Mouse (Mus musculus) forebrain, embryonic 16.5 days (tissue): ENCODE results near the gene Nkx1-2. TPM values are rescaled to one million over a fixed set of nuclear protein-coding genes. Genes with fewer than 3 reads are reported as not detected.
A peak's percentile ranks its signal among the peaks of the same experiment; 100 is the strongest.

Source experiments
- ATAC-seq: fragments of 200-750 bp; cut with Nextera tagmentation; 2 replicates; pipeline ENCODE4 v1.8.0; 2017; ENCODE audit warnings: mild to moderate bottlenecking, moderate library complexity
- H3K27ac ChIP-seq: fragments of 300-500 bp; sonication (generic); 2 replicates; pipeline ENCODE4 v1.5.1; 2014; ENCODE audit warnings: low read length, control low read depth
- H3K27me3 ChIP-seq: fragments of 300-500 bp; sonication (generic); replicated peaks from 2 replicates; pipeline ENCODE4 v1.6.1; 2014; ENCODE audit warnings: low read length; ENCODE audit not compliant: control insufficient read depth, insufficient read depth
- H3K36me3 ChIP-seq: fragments of 300-500 bp; sonication (generic); 2 replicates; pipeline ENCODE4 v1.6.1; 2014; ENCODE audit not compliant: control insufficient read depth, insufficient read depth
- H3K4me1 ChIP-seq: fragments of 300-500 bp; sonication (generic); replicated peaks from 2 replicates; pipeline ENCODE4 v1.6.1; 2014; ENCODE audit warnings: low read length; ENCODE audit not compliant: control insufficient read depth, insufficient read depth
- H3K4me2 ChIP-seq: fragments of 300-500 bp; sonication (generic); 2 replicates; pipeline ENCODE4 v1.6.1; 2014; ENCODE audit warnings: mild to moderate bottlenecking, low read length, control low read depth
- H3K4me3 ChIP-seq: fragments of 300-500 bp; sonication (generic); replicated peaks from 2 replicates; pipeline ENCODE4 v1.5.1; 2014; ENCODE audit warnings: mild to moderate bottlenecking, low read length, control low read depth
- H3K9ac ChIP-seq: fragments of 300-500 bp; sonication (generic); replicated peaks from 2 replicates; pipeline ENCODE4 v1.6.1; 2014; ENCODE audit warnings: low read depth, low read length, control low read depth
- H3K9me3 ChIP-seq: fragments of 300-500 bp; sonication (generic); 2 replicates; pipeline ENCODE4 v1.6.1; 2016; ENCODE audit warnings: low read length; ENCODE audit not compliant: control insufficient read depth
- WGBS: fragments of 180-500 bp; shearing (Covaris S2); extraction: QIAGEN DNeasy Blood & Tissue Kit; methylation state at CpG from one replicate; pipeline ENCODE4 v1.1.7; 2014; 5-methylcytosine and 5-hydroxymethylcytosine counted together
- polyA plus RNA-seq: library from polyadenylated mRNA; unstranded; fragments of >200 nt; fragmentation: Nextera tagmentation; extraction: Ambion mirVana; gene quantifications from 2 replicates; pipeline ENCODE4 v1.2.1, GENCODE M21; 2015

The Nkx1-2 gene
- polyA plus RNA-seq, 1 experiment from 2014 or later = 0.11 TPM

- peaks cover 13% of the 10 kb centered on the region for H3K27me3 ChIP-seq
Observed at GRCm38 (mm10) chr7:132608316-132609020, 9.0 kb upstream of the Nkx1-2 start.

GRCm38 (mm10) chr7:132605689-132606088 is 6.3 kb upstream of the Nkx1-2 start:
- Histone ChIP-seq H3K9me3 (no peaks in the 10 kb centered on the region), H3K36me3 (no peaks in the 10 kb centered on the region), H3K27ac (no peak overlapping the region), H3K4me3 (no peak overlapping the region), H3K4me1 (peaks cover 4% of the 10 kb centered on the region; the same call in 1 of the 2 replicates), H3K9ac (no peak overlapping the region), H3K27me3 (peaks cover 38% of the 10 kb centered on the region), H3K4me2 (no peak overlapping the region)
- ATAC-seq = no peak
- 61% methylated on average over 5 of the region's 5 CpGs for WGBS

More at GRCm38 (mm10) chr7:132608316-132609020, 9.0 kb upstream of the Nkx1-2 start:
- no peak for ATAC-seq
- H3K27ac ChIP-seq = no peak overlapping the region
- H3K4me1 ChIP-seq = peaks cover 4% of the 10 kb centered on the region; the same call in 1 of the 2 replicates
- H3K9me3 ChIP-seq = no peaks in the 10 kb centered on the region
- WGBS = 97% methylated on average over 4 of the region's 4 CpGs
- H3K4me3 ChIP-seq = no peak overlapping the region
- H3K4me2 ChIP-seq = no peak overlapping the region
- no peaks in the 10 kb centered on the region for H3K36me3 ChIP-seq
- no peak overlapping the region for H3K9ac ChIP-seq

GRCm38 (mm10) chr7:132604720-132605119 is 5.3 kb upstream of the Nkx1-2 start:
- H3K4me1 ChIP-seq = peaks cover 4% of the 10 kb centered on the region
- no peaks in the 10 kb centered on the region for H3K36me3 ChIP-seq
- H3K27me3 ChIP-seq = peaks cover 47% of the 10 kb centered on the region
- no peak overlapping the region for H3K27ac ChIP-seq
- no peak overlapping the region for H3K4me3 ChIP-seq
- WGBS = 79% methylated on average over 4 of the region's 4 CpGs
- H3K4me2 ChIP-seq = no peak overlapping the region
- no peak overlapping the region for H3K9ac ChIP-seq
- H3K9me3 ChIP-seq = no peaks in the 10 kb centered on the region
- no peak for ATAC-seq

- no peak overlapping the region for H3K4me2 ChIP-seq
- no peak overlapping the region for H3K9ac ChIP-seq
- H3K4me3 ChIP-seq = no peak overlapping the region
- no peaks in the 10 kb centered on the region for H3K36me3 ChIP-seq
- H3K9me3 ChIP-seq = no peaks in the 10 kb centered on the region
- H3K27ac ChIP-seq = no peak overlapping the region
- peaks cover 77% of the 10 kb centered on the region for H3K27me3 ChIP-seq
- H3K4me1 ChIP-seq = peaks cover 26% of the 10 kb centered on the region
- no peak for ATAC-seq
- 8% methylated on average over 8 of the region's 8 CpGs for WGBS
Observed at GRCm38 (mm10) chr7:132600926-132601325, 1.5 kb upstream of the Nkx1-2 start.

- no peak overlapping the region for H3K27ac ChIP-seq
- no peaks in the 10 kb centered on the region for H3K9me3 ChIP-seq
- no peak overlapping the region; the same call in 1 of the 2 replicates for H3K9ac ChIP-seq
- H3K4me3 ChIP-seq = peak overlapping the region; percentile 42
- H3K27me3 ChIP-seq = peaks cover 83% of the 10 kb centered on the region
- WGBS = 0% methylated on average over 9 of the region's 9 CpGs
- H3K4me1 ChIP-seq = peaks cover 26% of the 10 kb centered on the region
- no peak for ATAC-seq
- H3K4me2 ChIP-seq = peak overlapping the region; percentile 68
- no peaks in the 10 kb centered on the region for H3K36me3 ChIP-seq
Observed at GRCm38 (mm10) chr7:132600026-132600425, 589 bp upstream of the Nkx1-2 start.

GRCm38 (mm10) chr7:132597251-132598041 is 2.0 kb downstream of the Nkx1-2 start:
- H3K27ac ChIP-seq = no peak overlapping the region
- no peak for ATAC-seq
- H3K36me3 ChIP-seq = no peaks in the 10 kb centered on the region
- H3K4me1 ChIP-seq = peaks cover 26% of the 10 kb centered on the region
- peak overlapping the region; percentile 46 for H3K4me3 ChIP-seq
- 0% methylated on average over 52 of the region's 60 CpGs for WGBS
- H3K9me3 ChIP-seq = no peaks in the 10 kb centered on the region
- H3K27me3 ChIP-seq = peaks cover 69% of the 10 kb centered on the region
- peak overlapping the region; percentile 82 for H3K4me2 ChIP-seq
- H3K9ac ChIP-seq = peak overlapping the region; percentile 39; the same call in 1 of the 2 replicates

- 4% methylated on average over 26 of the region's 26 CpGs for WGBS
- no peaks in the 10 kb centered on the region for H3K9me3 ChIP-seq
Observed at GRCm38 (mm10) chr7:132596557-132597250, 2.7 kb downstream of the Nkx1-2 start.

GRCm38 (mm10) chr7:132595787-132596186 is 3.6 kb downstream of the Nkx1-2 start:
- Histone ChIP-seq H3K4me2 (no peak overlapping the region), H3K4me1 (peaks cover 26% of the 10 kb centered on the region), H3K9ac (no peak overlapping the region), H3K4me3 (no peak overlapping the region), H3K27ac (no peak overlapping the region), H3K27me3 (peaks cover 55% of the 10 kb centered on the region), H3K9me3 (no peaks in the 10 kb centered on the region), H3K36me3 (no peaks in the 10 kb centered on the region)
- ATAC-seq = no peak
- 80% methylated on average over 3 of the region's 3 CpGs for WGBS

More at GRCm38 (mm10) chr7:132596557-132597250, 2.7 kb downstream of the Nkx1-2 start:
- Histone ChIP-seq H3K4me2 (peak overlapping the region; percentile 82), H3K27me3 (peaks cover 62% of the 10 kb centered on the region), H3K36me3 (no peaks in the 10 kb centered on the region), H3K4me3 (peak overlapping the region; percentile 46), H3K27ac (no peak overlapping the region), H3K9ac (no peak overlapping the region), H3K4me1 (peaks cover 26% of the 10 kb centered on the region)
- ATAC-seq = no peak

GRCm38 (mm10) chr7:132594325-132594724 is 5.1 kb downstream of the Nkx1-2 start:
- Histone ChIP-seq H3K9me3 (no peaks in the 10 kb centered on the region), H3K4me3 (no peak overlapping the region), H3K4me2 (no peak overlapping the region), H3K4me1 (peaks cover 18% of the 10 kb centered on the region), H3K36me3 (no peaks in the 10 kb centered on the region), H3K27me3 (peaks cover 42% of the 10 kb centered on the region), H3K27ac (no peak overlapping the region), H3K9ac (no peak overlapping the region)
- 88% methylated on average over 2 of the region's 2 CpGs for WGBS
- no peak for ATAC-seq
